Mouse (Mus musculus) granulocyte monocyte progenitor cell, adult 5-6 weeks (primary cell): ENCODE data around the gene Rnf212b. TPM values are rescaled to one million over a fixed set of nuclear protein-coding genes. Genes with fewer than 3 reads are reported as not detected.
"Not testable (repeated sequence)": the region's sequence is repeated elsewhere in the genome, so short reads cannot be mapped to it uniquely, and the experiment has no call there.

Experiments
- ATAC-seq: replicated peaks from 2 replicates; pipeline ENCODE4 v1.8.0; 2016; ENCODE audit warnings: mild to moderate bottlenecking, moderate TSS enrichment, inconsistent platforms; ENCODE audit not compliant: poor library complexity, severe bottlenecking
- total RNA-seq, 2 experiments: library from RNA; stranded (forward) in 1 of 2; stranded (reverse) in 1 of 2; fragments of 200-712, 200-1000 nt in 1 of 2; fragments of >200 nt in 1 of 2; fragmentation: Nextera tagmentation in 1 of 2; gene quantifications; 2 replicates each; pipeline ENCODE4 v1.2.3; 2014 to 2017

Rnf212b gene
- total RNA-seq (2014; fragmentation: Nextera tagmentation): not detected in 2 replicates
- total RNA-seq (2017): not detected in 2 replicates

- no peak for ATAC-seq
Measured at GRCm38 (mm10) chr14:54813991-54814390, at the start of gene Rnf212b. Gene Rnf212b, plus strand, starts transcription at chr14:54814141.

GRCm38 (mm10) chr14:54766937-54767336 is 47.0 kb upstream of the Rnf212b start:
- ATAC-seq: not testable (repeated sequence)

- ATAC-seq: peak; percentile 91
Measured at GRCm38 (mm10) chr14:54768314-54769067, 45.5 kb upstream of the Rnf212b start.

GRCm38 (mm10) chr14:54769068-54769425 is 44.9 kb upstream of the Rnf212b start:
- ATAC-seq: no peak

GRCm38 (mm10) chr14:54770373-54770772 is 43.6 kb upstream of the Rnf212b start:
- ATAC-seq: peak; percentile 67

GRCm38 (mm10) chr14:54772333-54772856 is 41.5 kb upstream of the Rnf212b start:
- no peak for ATAC-seq

- no peak for ATAC-seq
Measured at GRCm38 (mm10) chr14:54775534-54776041, 38.4 kb upstream of the Rnf212b start.

- ATAC-seq: no peak
Measured at GRCm38 (mm10) chr14:54776768-54777167, 37.2 kb upstream of the Rnf212b start.

GRCm38 (mm10) chr14:54777893-54778292 is 36.0 kb upstream of the Rnf212b start:
- ATAC-seq: 0 out of 2 replicates have a peak, but pooled peaks have one; percentile 4

- no peak for ATAC-seq
Measured at GRCm38 (mm10) chr14:54780084-54780483, 33.9 kb upstream of the Rnf212b start.

- peak; percentile 54 for ATAC-seq
Measured at GRCm38 (mm10) chr14:54780836-54781609, 32.9 kb upstream of the Rnf212b start.

- peak; percentile 81 for ATAC-seq
Measured at GRCm38 (mm10) chr14:54781610-54782365, 32.2 kb upstream of the Rnf212b start, which contains the start of gene Slc7a8. Gene Slc7a8, minus strand, starts transcription at chr14:54781946.

- no peak for ATAC-seq
Measured at GRCm38 (mm10) chr14:54782971-54783370, 31.0 kb upstream of the Rnf212b start.

GRCm38 (mm10) chr14:54785898-54786297 is 28.0 kb upstream of the Rnf212b start:
- ATAC-seq: peak; percentile 75

GRCm38 (mm10) chr14:54786489-54786888 is 27.5 kb upstream of the Rnf212b start:
- ATAC-seq: no peak

- ATAC-seq: no peak
Measured at GRCm38 (mm10) chr14:54787226-54787625, 26.7 kb upstream of the Rnf212b start.

GRCm38 (mm10) chr14:54788231-54788630 is 25.7 kb upstream of the Rnf212b start:
- 0 out of 2 replicates have a peak, but pooled peaks have one; percentile 26 for ATAC-seq

- peak; percentile 81 for ATAC-seq
Measured at GRCm38 (mm10) chr14:54792166-54792565, 21.8 kb upstream of the Rnf212b start.

- ATAC-seq: no peak
Measured at GRCm38 (mm10) chr14:54793351-54793750, 20.6 kb upstream of the Rnf212b start.
